Mouse (Mus musculus) heart, embryonic 16.5 days (tissue): ENCODE data around the gene Il10. TPM values are rescaled to one million over a fixed set of nuclear protein-coding genes. Genes with fewer than 3 reads are reported as not detected.
A peak's percentile ranks its signal among the peaks of the same experiment; 100 is the strongest.

ENCODE experiments used
- ATAC-seq: fragments of 200-750 bp; cut with Nextera tagmentation; replicated peaks from 2 replicates; pipeline ENCODE4 v1.8.0; 2017; ENCODE audit warnings: moderate number of reproducible peaks; ENCODE audit not compliant: insufficient read depth, low FRiP score; ENCODE audit errors: extremely low read depth
- H3K27ac ChIP-seq: fragments of 300-500 bp; sonication (generic); 2 replicates; pipeline ENCODE4 v1.5.1; 2014; ENCODE audit warnings: mild to moderate bottlenecking, low read length, control low read depth, moderate library complexity
- H3K27me3 ChIP-seq: fragments of 300-500 bp; sonication (generic); 2 replicates; pipeline ENCODE4 v1.6.1; 2014; ENCODE audit warnings: low read length, mixed read lengths; ENCODE audit not compliant: control insufficient read depth, insufficient read depth
- H3K36me3 ChIP-seq: fragments of 300-500 bp; sonication (generic); 2 replicates; pipeline ENCODE4 v1.6.1; 2014; ENCODE audit not compliant: control insufficient read depth, insufficient read depth
- H3K4me1 ChIP-seq: fragments of 300-500 bp; sonication (generic); 2 replicates; pipeline ENCODE4 v1.6.1; 2014; ENCODE audit warnings: low read length, mixed read lengths; ENCODE audit not compliant: control insufficient read depth, insufficient read depth
- H3K4me2 ChIP-seq: fragments of 300-500 bp; sonication (generic); 2 replicates; pipeline ENCODE4 v1.6.1; 2014; ENCODE audit warnings: low read depth, mild to moderate bottlenecking, control low read depth, low read length
- H3K4me3 ChIP-seq: fragments of 300-500 bp; sonication (generic); 2 replicates; pipeline ENCODE4 v1.5.1; 2014; ENCODE audit warnings: mild to moderate bottlenecking, control low read depth, low read length
- H3K9ac ChIP-seq: fragments of 300-500 bp; sonication (generic); 2 replicates; pipeline ENCODE4 v1.6.1; 2014; ENCODE audit warnings: low read length, control low read depth
- H3K9me3 ChIP-seq: fragments of 300-500 bp; sonication (generic); replicated peaks from 2 replicates; pipeline ENCODE4 v1.6.1; 2016; ENCODE audit warnings: low read length; ENCODE audit not compliant: control insufficient read depth
- WGBS: fragments of 180-500 bp; shearing (Covaris S2); extraction: QIAGEN DNeasy Blood & Tissue Kit; methylation state at CpG from one replicate; pipeline ENCODE4 v1.1.7; 2014; 5-methylcytosine and 5-hydroxymethylcytosine counted together
- polyA plus RNA-seq: library from polyadenylated mRNA; unstranded; fragments of >200 nt; fragmentation: Nextera tagmentation; extraction: Ambion mirVana; gene quantifications from 2 replicates; pipeline ENCODE4 v1.2.1, GENCODE M21; 2015

Gene Il10
- 0.11 and 0.14 TPM in 2 replicates for polyA plus RNA-seq

GRCm38 (mm10) chr1:131019492-131020098 is at the start of gene Il10:
Il10 (plus strand) TSS chr1:131019845.
- H3K36me3 ChIP-seq, result no peaks in the 10 kb centered on the region
- WGBS, result 70% methylated on average over 8 of the region's 8 CpGs
- no peak within 1 kb of the TSS for H3K9ac ChIP-seq
- no peaks in the 10 kb centered on the region for H3K9me3 ChIP-seq
- no peak within 1 kb of the TSS for H3K4me2 ChIP-seq
- no peaks in the 10 kb centered on the region; the same call in 1 of the 2 replicates for H3K27me3 ChIP-seq
- no peak within 1 kb of the TSS for H3K4me3 ChIP-seq
- H3K27ac ChIP-seq, result no peak within 1 kb of the TSS
- no peaks in the 10 kb centered on the region for H3K4me1 ChIP-seq
- no peak for ATAC-seq

DNA sequence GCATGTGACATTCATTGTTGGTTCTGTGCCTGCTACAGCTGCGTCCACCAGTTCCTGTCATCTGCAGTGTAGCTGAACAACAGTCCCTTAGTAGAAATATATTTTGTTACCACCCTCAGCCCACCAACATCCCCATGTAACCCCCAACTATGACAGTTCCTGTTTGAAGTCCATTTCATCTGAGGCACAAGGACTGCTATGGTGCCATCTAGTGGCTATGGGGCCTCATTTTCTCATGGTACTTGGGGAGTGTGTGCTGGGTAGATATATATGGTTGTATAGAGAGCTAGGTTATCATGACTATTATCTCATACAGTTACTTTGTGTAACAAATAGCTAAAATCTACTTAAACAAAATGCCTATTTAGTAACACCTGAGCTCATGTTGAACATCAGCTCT is 40.2 kb upstream of the Il10 start:
- H3K4me2 ChIP-seq, result no peak overlapping the region
- H3K4me3 ChIP-seq, result no peak overlapping the region
- WGBS, result 61% methylated on average over 1 of the region's 1 CpGs
- H3K36me3 ChIP-seq, result no peaks in the 10 kb centered on the region
- no peak overlapping the region for H3K9ac ChIP-seq
- H3K9me3 ChIP-seq, result no peaks in the 10 kb centered on the region
- no peaks in the 10 kb centered on the region for H3K27me3 ChIP-seq
- H3K27ac ChIP-seq, result no peak overlapping the region
- no peaks in the 10 kb centered on the region for H3K4me1 ChIP-seq
- ATAC-seq, result no peak

DNA sequence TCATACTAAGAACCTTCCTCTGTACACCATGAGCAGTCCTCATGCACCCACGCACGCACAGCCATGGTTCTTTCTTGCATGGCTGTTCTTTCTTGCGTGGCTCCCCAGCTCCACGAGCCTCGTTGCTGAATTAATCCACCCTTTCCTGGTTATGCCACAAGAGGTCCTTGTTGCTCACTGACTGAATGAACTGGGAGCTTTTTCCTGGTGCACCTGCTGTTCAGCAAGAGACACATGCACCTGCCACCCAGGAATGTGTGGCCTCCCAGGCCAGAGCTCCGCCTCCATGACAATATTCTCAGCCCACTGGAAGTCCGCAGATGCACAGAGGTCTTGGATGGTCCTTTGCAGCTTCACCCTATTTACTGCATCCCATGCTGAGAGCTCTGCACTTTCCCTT is 35.2 kb upstream of the Il10 start:
- 53% methylated on average over 7 of the region's 7 CpGs for WGBS
- no peak overlapping the region for H3K4me2 ChIP-seq
- no peak for ATAC-seq
- H3K4me3 ChIP-seq, result no peak overlapping the region
- no peaks in the 10 kb centered on the region for H3K9me3 ChIP-seq
- no peaks in the 10 kb centered on the region for H3K4me1 ChIP-seq
- H3K27me3 ChIP-seq, result no peaks in the 10 kb centered on the region
- no peaks in the 10 kb centered on the region for H3K36me3 ChIP-seq
- no peak overlapping the region for H3K9ac ChIP-seq
- H3K27ac ChIP-seq, result no peak overlapping the region

- no peak overlapping the region for H3K4me2 ChIP-seq
- no peaks in the 10 kb centered on the region for H3K36me3 ChIP-seq
- no peaks in the 10 kb centered on the region for H3K27me3 ChIP-seq
- H3K4me3 ChIP-seq, result no peak overlapping the region
- H3K27ac ChIP-seq, result no peak overlapping the region
- no peaks in the 10 kb centered on the region; the same call in 1 of the 2 replicates for H3K9me3 ChIP-seq
- ATAC-seq, result no peak
- H3K4me1 ChIP-seq, result no peaks in the 10 kb centered on the region
- H3K9ac ChIP-seq, result no peak overlapping the region
- 68% methylated on average over 5 of the region's 5 CpGs for WGBS
Measured at GRCm38 (mm10) chr1:130987001-130987400, 32.6 kb upstream of the Il10 start.

- H3K4me2 ChIP-seq, result no peak overlapping the region
- no peak for ATAC-seq
Measured at GRCm38 (mm10) chr1:130987418-130987817, 32.2 kb upstream of the Il10 start.

GRCm38 (mm10) chr1:130989331-130989730 is 30.3 kb upstream of the Il10 start:
- no peak overlapping the region for H3K9ac ChIP-seq
- H3K9me3 ChIP-seq, result no peaks in the 10 kb centered on the region; the same call in 1 of the 2 replicates
- no peak for ATAC-seq
- H3K4me2 ChIP-seq, result no peak overlapping the region
- H3K27ac ChIP-seq, result no peak overlapping the region
- H3K36me3 ChIP-seq, result no peaks in the 10 kb centered on the region
- no peaks in the 10 kb centered on the region for H3K4me1 ChIP-seq
- WGBS, result 65% methylated on average over 3 of the region's 3 CpGs
- H3K27me3 ChIP-seq, result no peaks in the 10 kb centered on the region
- no peak overlapping the region for H3K4me3 ChIP-seq

More at GRCm38 (mm10) chr1:130987418-130987817, 32.2 kb upstream of the Il10 start:
- Histone ChIP-seq H3K9ac (no peak overlapping the region), H3K9me3 (no peaks in the 10 kb centered on the region; the same call in 1 of the 2 replicates), H3K4me1 (no peaks in the 10 kb centered on the region), H3K4me3 (no peak overlapping the region), H3K27me3 (no peaks in the 10 kb centered on the region), H3K36me3 (no peaks in the 10 kb centered on the region), H3K27ac (no peak overlapping the region)

GRCm38 (mm10) chr1:130990448-130990847 is 29.2 kb upstream of the Il10 start:
- no peak for ATAC-seq
- Histone ChIP-seq H3K27me3 (no peaks in the 10 kb centered on the region), H3K36me3 (no peaks in the 10 kb centered on the region), H3K4me1 (no peaks in the 10 kb centered on the region), H3K9ac (no peak overlapping the region), H3K4me3 (no peak overlapping the region), H3K9me3 (no peaks in the 10 kb centered on the region; the same call in 1 of the 2 replicates), H3K27ac (no peak overlapping the region), H3K4me2 (no peak overlapping the region)
- 90% methylated on average over 1 of the region's 1 CpGs for WGBS

- no peak for ATAC-seq
- no peaks in the 10 kb centered on the region for H3K4me1 ChIP-seq
- no peak overlapping the region for H3K4me2 ChIP-seq
- WGBS, result 75% methylated on average over 9 of the region's 9 CpGs
- H3K9me3 ChIP-seq, result no peaks in the 10 kb centered on the region; the same call in 1 of the 2 replicates
- H3K9ac ChIP-seq, result no peak overlapping the region
- H3K36me3 ChIP-seq, result no peaks in the 10 kb centered on the region
- no peaks in the 10 kb centered on the region for H3K27me3 ChIP-seq
- no peak overlapping the region for H3K27ac ChIP-seq
- H3K4me3 ChIP-seq, result no peak overlapping the region
Measured at GRCm38 (mm10) chr1:130993574-130994154, 26.0 kb upstream of the Il10 start.

GRCm38 (mm10) chr1:130995515-130995914 is 24.1 kb upstream of the Il10 start:
- no peaks in the 10 kb centered on the region for H3K36me3 ChIP-seq
- no peak overlapping the region for H3K9ac ChIP-seq
- no peak overlapping the region for H3K4me2 ChIP-seq
- H3K27ac ChIP-seq, result no peak overlapping the region
- H3K4me1 ChIP-seq, result no peaks in the 10 kb centered on the region
- ATAC-seq, result peak; percentile 32; the same call in 1 of the 2 replicates
- H3K27me3 ChIP-seq, result no peaks in the 10 kb centered on the region
- WGBS, result 41% methylated on average over 1 of the region's 1 CpGs
- H3K4me3 ChIP-seq, result no peak overlapping the region
- no peaks in the 10 kb centered on the region; the same call in 1 of the 2 replicates for H3K9me3 ChIP-seq
